Mouse (Mus musculus): ENCODE results near the gene Mex3a.

DNA sequence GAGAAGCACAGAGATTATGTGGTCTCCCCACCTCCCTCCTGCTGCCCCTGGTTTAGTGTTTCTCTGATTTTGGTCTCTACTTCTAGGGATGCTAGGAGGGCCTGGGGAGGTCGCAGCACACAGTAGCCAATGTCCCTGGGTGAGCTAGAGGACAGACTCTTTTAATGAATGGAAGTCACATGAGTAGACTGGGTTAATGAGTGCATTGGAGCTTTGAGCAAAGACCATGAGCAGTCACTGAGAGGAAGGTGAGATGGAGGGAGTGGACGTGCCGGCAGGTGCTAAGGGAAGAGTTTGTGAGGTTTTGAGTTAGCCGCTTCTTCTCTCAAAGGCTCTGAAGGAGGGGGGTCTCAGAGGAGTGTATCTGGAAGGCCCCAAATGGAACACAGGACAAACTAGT, 3.3 kb downstream of the Mex3a start:
- TF ChIP-seq CTCF (IDR thresholded peaks at IDR 0.05; ENCODE audit: extremely low read depth, insufficient read depth, insufficient read length, insufficient replicate concordance): no peak
- no peak for TF ChIP-seq POLR2A (IDR thresholded peaks at IDR 0.05; ENCODE audit: low read depth, low read length)
